Comparison of ENCODE assay signal across 8 mouse cellular contexts in the genomic region with DNA sequence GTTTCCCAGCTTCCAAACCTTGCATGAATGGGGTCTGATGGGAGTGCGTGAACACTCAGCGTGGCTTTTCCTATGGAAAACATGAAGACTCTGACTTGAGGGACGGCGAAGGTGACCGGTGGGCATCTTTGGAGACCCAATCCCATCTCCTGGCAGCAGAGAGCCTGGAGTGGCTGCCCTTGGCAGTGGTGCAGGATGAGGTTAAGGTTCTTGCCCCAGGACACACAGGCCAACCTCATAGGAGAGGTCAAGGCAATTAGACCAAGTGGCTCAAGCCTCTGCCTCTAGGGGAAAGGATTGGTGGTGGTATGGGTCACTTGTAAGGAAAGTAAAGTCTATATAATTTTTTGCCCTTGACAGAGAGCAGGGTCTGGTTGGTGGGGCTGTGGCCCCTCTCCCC. TPM values are rescaled to one million over a fixed set of nuclear protein-coding genes. Genes with fewer than 3 reads are reported as not detected.
A peak's percentile ranks its signal among the peaks of the same experiment; 100 is the strongest.
DNase-seq lines count a peak whose midpoint lies in the region; ATAC-seq and TF ChIP-seq lines count a peak whose summit lies in the region.

No protein-coding gene starts in this region.

- H3K9ac ChIP-seq in heart, embryonic 12.5 days, result peak overlapping the region; percentile 78
- peak overlapping the region; percentile 77 for H3K9ac ChIP-seq in ES-E14 (ENCODE audit: insufficient read depth, low read depth, low read length, poor library complexity, severe bottlenecking)
- peak overlapping the region; percentile 77 for H3K9ac ChIP-seq in forebrain, embryonic 16.5 days (replicated peaks; ENCODE audit: low read depth, low read length)
- H3K9ac ChIP-seq in liver, embryonic 14.5 days (replicated peaks), result peak overlapping the region; percentile 48; the same call in 1 of the 2 replicates

- peak overlapping the region; percentile 74 for H3K4me2 ChIP-seq in heart, embryonic 12.5 days
- peak overlapping the region; percentile 93 for H3K4me2 ChIP-seq in forebrain, embryonic 16.5 days (ENCODE audit: low read length)
- peak overlapping the region; percentile 80 for H3K4me2 ChIP-seq in liver, embryonic 14.5 days (ENCODE audit: low read depth)

- H3K4me3 ChIP-seq in heart, embryonic 12.5 days, result peak overlapping the region; percentile 54
- peak overlapping the region; percentile 72 to 85 for H3K4me3 ChIP-seq in ES-E14 (ENCODE audit: insufficient read depth in 1 of 2, low read depth in 1 of 2, low read length in 2 of 2, poor library complexity in 1 of 2, severe bottlenecking in 1 of 2)
- H3K4me3 ChIP-seq in forebrain, embryonic 16.5 days (replicated peaks; ENCODE audit: low read length), result peak overlapping the region; percentile 65
- peak overlapping the region; percentile 56 to 59 for H3K4me3 ChIP-seq in liver, embryonic 14.5 days (ENCODE audit: insufficient read depth in 1 of 2, low read depth in 2 of 2, low read length in 2 of 2)

- no peak for DNase-seq in heart, adult 9 months (ENCODE audit: low spot score in 2 of 2)
- no peak for DNase-seq in ES-E14 (ENCODE audit: low read depth, low spot score)
- no peak for DNase-seq in liver, embryonic 14.5 days (ENCODE audit: low read depth in 3 of 3, low spot score in 3 of 3)
- DNase-seq in thymus, adult 18-20 months, result no peak

- 37% methylated on average over 5 of the region's 5 CpGs for WGBS in heart, embryonic 12.5 days
- WGBS in forebrain, embryonic 16.5 days, result 55% methylated on average over 5 of the region's 5 CpGs
- WGBS in liver, embryonic 14.5 days (ENCODE audit: insufficient replicate concordance), result 39% methylated on average over 5 of the region's 5 CpGs

- in situ Hi-C loops in ES-E14 (cut with MboI; ENCODE audit: low sequenced_read_pairs in 2 of 2, unreplicated experiment in 2 of 2), result no loop called here

- H3K9me3 ChIP-seq in heart, embryonic 12.5 days (replicated peaks), result no peaks in the 10 kb centered on the region
- H3K9me3 ChIP-seq in ES-E14 (ENCODE audit: control insufficient read depth, insufficient read depth, low read depth, low read length), result no peaks in the 10 kb centered on the region
- H3K9me3 ChIP-seq in forebrain, embryonic 16.5 days (ENCODE audit: control insufficient read depth, low read length), result no peaks in the 10 kb centered on the region
- no peaks in the 10 kb centered on the region for H3K9me3 ChIP-seq in liver, embryonic 14.5 days (ENCODE audit: control insufficient read depth, low read length)

- no peak for TF ChIP-seq EP300 in liver, embryonic 14.5 days (IDR thresholded peaks at IDR 0.05; ENCODE audit: low read depth)

- no peak for ATAC-seq in heart, embryonic 12.5 days (ENCODE audit: insufficient number of reproducible peaks, low FRiP score)
- ATAC-seq in forebrain, embryonic 16.5 days, result no peak
- ATAC-seq in liver, embryonic 14.5 days (ENCODE audit: insufficient read depth), result no peak
- no peak for ATAC-seq in activated CD4-positive, CD25-positive, alpha-beta regulatory T cell, adult 4 months
- no peak for ATAC-seq in inflammation-experienced regulatory T-cells, adult 6 months

- H3K36me3 ChIP-seq in heart, embryonic 12.5 days, result peaks cover 41% of the 10 kb centered on the region
- peaks cover 14% of the 10 kb centered on the region; the same call in 1 of the 2 replicates for H3K36me3 ChIP-seq in ES-E14 (ENCODE audit: control insufficient read depth, insufficient read depth, low read length, poor library complexity, severe bottlenecking)
- H3K36me3 ChIP-seq in forebrain, embryonic 16.5 days (ENCODE audit: control insufficient read depth, insufficient read depth), result no peaks in the 10 kb centered on the region
- H3K36me3 ChIP-seq in liver, embryonic 14.5 days (replicated peaks; ENCODE audit: control insufficient read depth, insufficient read depth, low read depth), result no peaks in the 10 kb centered on the region

- TF ChIP-seq CTCF in liver, embryonic 14.5 days (IDR thresholded peaks at IDR 0.05; ENCODE audit: low read depth), result no peak

- H3K27me3 ChIP-seq in heart, embryonic 12.5 days (replicated peaks), result no peaks in the 10 kb centered on the region
- H3K27me3 ChIP-seq in forebrain, embryonic 16.5 days (replicated peaks; ENCODE audit: control insufficient read depth, insufficient read depth, low read length), result no peaks in the 10 kb centered on the region
- H3K27me3 ChIP-seq in liver, embryonic 14.5 days (ENCODE audit: control insufficient read depth, insufficient read depth, low read length), result no peaks in the 10 kb centered on the region

- peak overlapping the region; percentile 95 for H3K27ac ChIP-seq in heart, embryonic 12.5 days (ENCODE audit: poor library complexity, severe bottlenecking)
- peak overlapping the region; percentile 40 for H3K27ac ChIP-seq in ES-E14 (ENCODE audit: insufficient read depth, low read depth, low read length, poor library complexity, severe bottlenecking)
- H3K27ac ChIP-seq in forebrain, embryonic 16.5 days (ENCODE audit: low read length), result peak overlapping the region; percentile 70
- no peak overlapping the region for H3K27ac ChIP-seq in liver, embryonic 14.5 days

- peaks cover 31% of the 10 kb centered on the region for H3K4me1 ChIP-seq in heart, embryonic 12.5 days (replicated peaks)
- peaks cover 5 to 18% of the 10 kb centered on the region in 2 experiments; a peak in 3 of 4 replicates for H3K4me1 ChIP-seq in ES-E14 (ENCODE audit: control insufficient read depth in 2 of 2, insufficient read depth in 2 of 2, low read length in 2 of 2, poor library complexity in 1 of 2)
- peaks cover 21% of the 10 kb centered on the region for H3K4me1 ChIP-seq in forebrain, embryonic 16.5 days (replicated peaks; ENCODE audit: control insufficient read depth, insufficient read depth, low read length)
- H3K4me1 ChIP-seq in liver, embryonic 14.5 days (replicated peaks; ENCODE audit: control insufficient read depth in 2 of 2, insufficient read depth in 2 of 2, low read length in 1 of 2), result peaks cover 0 to 10% of the 10 kb centered on the region in 2 experiments; a peak in 3 of 4 replicates

TF ChIP-seq in ES-E14, 5 proteins besides CTCF, POLR2A, EP300 and RAD21:
- no peak for TF ChIP-seq HCFC1 (IDR thresholded peaks at IDR 0.05; ENCODE audit: borderline replicate concordance, insufficient read depth, low read length)
- TF ChIP-seq ZNF384 (IDR thresholded peaks at IDR 0.05; ENCODE audit: low read depth, low read length), result no peak
- no peak for TF ChIP-seq ZC3H11A (IDR thresholded peaks at IDR 0.05; ENCODE audit: borderline replicate concordance, low read depth, low read length)
- no peak for TF ChIP-seq MAFK (IDR thresholded peaks at IDR 0.05; ENCODE audit: insufficient read depth, low read depth, low read length)
- no peak for TF ChIP-seq CHD2 (IDR thresholded peaks at IDR 0.05; ENCODE audit: low read depth, low read length)

RNA-seq across cellular contexts. Expression of gene Smtn, which starts 4.3 kb away (rescaled TPM):
- 94.7 and 95.3 TPM in 2 replicates for polyA plus RNA-seq in heart, embryonic 12.5 days (2016; fragmentation: Nextera tagmentation; extraction: Ambion mirVana)
- total RNA-seq in ES-E14 (2012; rRNA removed), result 17.3 and 19.0 TPM in 2 replicates
- polyA plus RNA-seq in forebrain, embryonic 16.5 days (2015; fragmentation: Nextera tagmentation; extraction: Ambion mirVana), result 17.7 and 20.9 TPM in 2 replicates
- polyA plus RNA-seq in liver, embryonic 14.5 days (2012; rRNA removed), result 3.3 and 4.5 TPM in 2 replicates
- 7.4 and 8.7 TPM in 2 replicates for polyA plus RNA-seq in liver, embryonic 14.5 days (2014; fragmentation: Nextera tagmentation; extraction: Ambion mirVana)
- polyA plus RNA-seq in activated CD4-positive, CD25-positive, alpha-beta regulatory T cell, adult 4 months (2017; shearing (Covaris generic)), result 1 to 10 TPM; 1.7 to 3.4 TPM
- 1 to 10 TPM; 1.5 to 7.4 (median 4.3) TPM for polyA plus RNA-seq in inflammation-experienced regulatory T-cells, adult 6 months (2017; shearing (Covaris generic))

RNA-seq across cellular contexts. Expression of gene Selenom, which starts 21.6 kb away (rescaled TPM):
- polyA plus RNA-seq in heart, embryonic 12.5 days (2016; fragmentation: Nextera tagmentation; extraction: Ambion mirVana), result 125 and 129 TPM in 2 replicates
- total RNA-seq in ES-E14 (2012; rRNA removed), result 43.8 and 50.3 TPM in 2 replicates
- 39.5 and 52.0 TPM in 2 replicates for polyA plus RNA-seq in forebrain, embryonic 16.5 days (2015; fragmentation: Nextera tagmentation; extraction: Ambion mirVana)
- 8.5 and 12.2 TPM in 2 replicates for polyA plus RNA-seq in liver, embryonic 14.5 days (2012; rRNA removed)
- 9.4 and 10.3 TPM in 2 replicates for polyA plus RNA-seq in liver, embryonic 14.5 days (2014; fragmentation: Nextera tagmentation; extraction: Ambion mirVana)
- 1 to 10 TPM; 5.2 to 8.0 TPM for polyA plus RNA-seq in activated CD4-positive, CD25-positive, alpha-beta regulatory T cell, adult 4 months (2017; shearing (Covaris generic))
- 10 to 100 TPM in 1 of 3 experiments, 1 to 10 TPM in 2; 5.6 to 20.7 (median 8.1) TPM for polyA plus RNA-seq in inflammation-experienced regulatory T-cells, adult 6 months (2017; shearing (Covaris generic))

RNA-seq across cellular contexts. Expression of gene Inpp5j, which starts 31.5 kb away (rescaled TPM):
- polyA plus RNA-seq in heart, embryonic 12.5 days (2016; fragmentation: Nextera tagmentation; extraction: Ambion mirVana), result 11.4 and 11.5 TPM in 2 replicates
- total RNA-seq in ES-E14 (2012; rRNA removed), result 0.09 TPM in 1 of 2 replicates, not detected in the other
- polyA plus RNA-seq in forebrain, embryonic 16.5 days (2015; fragmentation: Nextera tagmentation; extraction: Ambion mirVana), result 2.9 and 4.9 TPM in 2 replicates
- polyA plus RNA-seq in liver, embryonic 14.5 days (2012; rRNA removed), result 0.23 and 0.31 TPM in 2 replicates
- 0.27 and 0.38 TPM in 2 replicates for polyA plus RNA-seq in liver, embryonic 14.5 days (2014; fragmentation: Nextera tagmentation; extraction: Ambion mirVana)
- not detected for polyA plus RNA-seq in activated CD4-positive, CD25-positive, alpha-beta regulatory T cell, adult 4 months (2017; shearing (Covaris generic))
- polyA plus RNA-seq in inflammation-experienced regulatory T-cells, adult 6 months (2017; shearing (Covaris generic)), result not detected

RNA-seq across cellular contexts. Expression of gene Pla2g3, which starts 48.0 kb away (rescaled TPM):
- 0.26 and 0.30 TPM in 2 replicates for polyA plus RNA-seq in heart, embryonic 12.5 days (2016; fragmentation: Nextera tagmentation; extraction: Ambion mirVana)
- total RNA-seq in ES-E14 (2012; rRNA removed), result 0.16 TPM in 1 of 2 replicates, not detected in the other
- 0.89 and 1.0 TPM in 2 replicates for polyA plus RNA-seq in forebrain, embryonic 16.5 days (2015; fragmentation: Nextera tagmentation; extraction: Ambion mirVana)
- polyA plus RNA-seq in liver, embryonic 14.5 days (2012; rRNA removed), result 0.06 and 0.11 TPM in 2 replicates
- polyA plus RNA-seq in liver, embryonic 14.5 days (2014; fragmentation: Nextera tagmentation; extraction: Ambion mirVana), result 0.04 and 0.13 TPM in 2 replicates
- polyA plus RNA-seq in activated CD4-positive, CD25-positive, alpha-beta regulatory T cell, adult 4 months (2017; shearing (Covaris generic)), result under 1 TPM; 0.22 to 0.42 TPM
- under 1 TPM in 2 of 3 experiments, not detected in 1; 0.12 to 0.28 TPM for polyA plus RNA-seq in inflammation-experienced regulatory T-cells, adult 6 months (2017; shearing (Covaris generic))
